Mouse (Mus musculus) CH12.LX (cell line): ENCODE data around the gene Tmem104.

ENCODE experiments used
- CHD1 ChIP-seq: IDR thresholded peaks from 2 replicates; pipeline ENCODE4 v1.6.1; 2012; ENCODE audit warnings: low read depth, low read length, improper control_type of control experiment, inconsistent platforms
- CTCF ChIP-seq, 2 experiments: IDR thresholded peaks in 1 of 2; conservative IDR thresholded peaks in 1 of 2; 2 replicates each; pipeline ENCODE4 v1.5.1; 2011 to 2012; ENCODE audit warnings: low read depth in 2 of 2, low read length in 2 of 2, improper control_type of control experiment in 1 of 2, inconsistent platforms in 1 of 2, mild to moderate bottlenecking in 1 of 2, moderate library complexity in 1 of 2
- E2F4 ChIP-seq: IDR thresholded peaks from 2 replicates; pipeline ENCODE4 v1.6.1; 2011; ENCODE audit warnings: low read depth, low read length, improper control_type of control experiment; ENCODE audit not compliant: insufficient replicate concordance
- EP300 ChIP-seq: IDR thresholded peaks from 2 replicates; pipeline ENCODE4 v1.6.1; 2011; ENCODE audit warnings: low read length, improper control_type of control experiment
- KAT2A ChIP-seq: IDR thresholded peaks from 2 replicates; pipeline ENCODE4 v1.6.1; 2012; ENCODE audit warnings: low read length, improper control_type of control experiment, inconsistent platforms; ENCODE audit not compliant: insufficient replicate concordance
- MAFK ChIP-seq: IDR thresholded peaks from 2 replicates; pipeline ENCODE4 v1.6.1; 2011; ENCODE audit warnings: low read length, improper control_type of control experiment; ENCODE audit not compliant: insufficient replicate concordance
- MAX ChIP-seq: IDR thresholded peaks from 2 replicates; pipeline ENCODE4 v1.6.1; 2011; ENCODE audit warnings: low read length, improper control_type of control experiment
- POLR2A ChIP-seq: IDR thresholded peaks from 2 replicates; pipeline ENCODE4 v1.6.1; 2011; ENCODE audit warnings: low read depth, mild to moderate bottlenecking, improper control_type of control experiment, low read length
- RAD21 ChIP-seq: IDR thresholded peaks from 2 replicates; pipeline ENCODE4 v1.6.1; 2011; ENCODE audit warnings: low read depth, mild to moderate bottlenecking, low read length, improper control_type of control experiment, moderate library complexity
- TCF12 ChIP-seq: IDR thresholded peaks from 2 replicates; pipeline ENCODE4 v1.6.1; 2014; ENCODE audit warnings: low read depth, mild to moderate bottlenecking, inconsistent platforms, low read length, improper control_type of control experiment
- ZC3H11A ChIP-seq: IDR thresholded peaks from 2 replicates; pipeline ENCODE4 v1.6.1; 2012; ENCODE audit warnings: low read depth, mild to moderate bottlenecking, inconsistent platforms, low read length, improper control_type of control experiment
- ZKSCAN1 ChIP-seq: IDR thresholded peaks from 2 replicates; pipeline ENCODE4 v1.6.1; 2012; ENCODE audit warnings: low read depth, inconsistent platforms, low read length, improper control_type of control experiment, borderline replicate concordance
- ZNF384 ChIP-seq: IDR thresholded peaks from 2 replicates; pipeline ENCODE4 v1.6.1; 2012; ENCODE audit warnings: low read depth, low read length, improper control_type of control experiment, inconsistent platforms

GRCm38 (mm10) chr11:115224889-115225288 is 37.6 kb downstream of the Tmem104 start:
- TF ChIP-seq CTCF (conservative IDR thresholded peaks at IDR 0.05 in 1 of 2, IDR thresholded peaks at IDR 0.05 in 1 of 2; ENCODE audit: low read depth in 2 of 2, low read length in 2 of 2) (peak; percentile 71 to 96; a peak in 3 of 4 replicates), ZC3H11A (no peak; the same call in 1 of the 2 replicates), RAD21 (peak; percentile 79), TCF12 (no peak), KAT2A (no peak), POLR2A (no peak), MAX (no peak), EP300 (no peak), CHD1 (no peak), ZKSCAN1 (no peak), MAFK (no peak), ZNF384 (no peak), E2F4 (no peak)
